Mouse (Mus musculus) C2C12 (cell line): ENCODE results near the gene Fry.

Source experiments
- CEBPB ChIP-seq: IDR thresholded peaks from one replicate; pipeline ENCODE4 v1.6.1; 2011; ENCODE audit warnings: low read depth, mild to moderate bottlenecking, control low read depth, moderate library complexity
- CTCF ChIP-seq: IDR thresholded peaks from one replicate; pipeline ENCODE4 v1.5.1; 2011; ENCODE audit not compliant: control insufficient read depth, insufficient read depth, insufficient read length
- MAX ChIP-seq: IDR thresholded peaks from one replicate; pipeline ENCODE4 v1.6.1; 2011; ENCODE audit warnings: mild to moderate bottlenecking, control low read depth
- MYOG ChIP-seq: IDR thresholded peaks from one replicate; pipeline ENCODE4 v1.6.1; 2011; ENCODE audit not compliant: control insufficient read depth, insufficient read length; ENCODE audit errors: extremely low read depth
- USF1 ChIP-seq: IDR thresholded peaks from one replicate; pipeline ENCODE4 v1.6.1; 2011; ENCODE audit warnings: low read depth, mild to moderate bottlenecking, control low read depth, moderate library complexity

DNA sequence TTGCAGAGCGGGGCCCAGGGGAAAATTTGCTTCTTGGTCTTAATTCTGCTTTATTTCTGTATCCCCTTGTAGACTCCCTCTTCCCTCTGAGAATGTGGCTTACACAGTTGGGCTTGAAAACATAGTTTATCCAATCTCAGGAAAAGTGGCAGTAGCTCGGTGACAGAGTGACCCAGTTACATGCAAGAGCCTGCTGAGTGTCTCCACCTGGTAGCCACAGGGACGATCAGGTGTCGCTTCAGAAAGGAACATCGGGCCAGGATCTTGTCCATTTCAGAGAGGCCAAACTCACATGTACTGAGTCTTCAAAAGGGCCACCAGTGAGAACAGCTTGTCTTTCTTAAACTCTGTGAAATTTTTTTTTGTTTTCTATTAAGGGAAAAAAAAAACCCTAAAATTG, 117.5 kb downstream of the Fry start:
- TF ChIP-seq CTCF (no peak), USF1 (no peak), MAX (no peak), MYOG (no peak), CEBPB (no peak)
